Mouse (Mus musculus): ENCODE results near the gene Klrc1. TPM values are rescaled to one million over a fixed set of nuclear protein-coding genes. Genes with fewer than 3 reads are reported as not detected.
"Not testable (repeated sequence)": the region's sequence is repeated elsewhere in the genome, so short reads cannot be mapped to it uniquely, and the experiment has no call there.

Klrc1 gene
- total RNA-seq (2014; rRNA removed) (not detected in 2 replicates), polyA plus RNA-seq (2015; fragmentation: Nextera tagmentation; extraction: Ambion mirVana) (not detected in 2 replicates)

- H3K4me1 ChIP-seq (ENCODE audit: insufficient read depth, low read length), result no peaks in the 10 kb centered on the region
- TF ChIP-seq CTCF (IDR thresholded peaks at IDR 0.05; ENCODE audit: low read depth), result no peak
- no peaks in the 10 kb centered on the region for H3K36me3 ChIP-seq (ENCODE audit: insufficient read depth, low read length)
- no peak for ATAC-seq
- no peak within 1 kb of the TSS for H3K4me3 ChIP-seq (ENCODE audit: low read length)
- no peaks in the 10 kb centered on the region for H3K27me3 ChIP-seq (ENCODE audit: insufficient read depth, low read length)
- no peak within 1 kb of the TSS for H3K4me2 ChIP-seq (ENCODE audit: low read depth, low read length)
- H3K27ac ChIP-seq, result no peak within 1 kb of the TSS
- whole genome bisulfite sequencing, result 82% methylated on average over 3 of the region's 3 CpGs
- H3K9ac ChIP-seq (replicated peaks; ENCODE audit: low read length), result no peak within 1 kb of the TSS
- DNase-seq (ENCODE audit: low spot score), result no peak
- H3K9me3 ChIP-seq (ENCODE audit: low read length), result no peaks in the 10 kb centered on the region
Measured at GRCm38 (mm10) chr6:129678873-129679272, at the start of gene Klrc1. Gene Klrc1, minus strand, starts transcription at chr6:129678973.

DNA sequence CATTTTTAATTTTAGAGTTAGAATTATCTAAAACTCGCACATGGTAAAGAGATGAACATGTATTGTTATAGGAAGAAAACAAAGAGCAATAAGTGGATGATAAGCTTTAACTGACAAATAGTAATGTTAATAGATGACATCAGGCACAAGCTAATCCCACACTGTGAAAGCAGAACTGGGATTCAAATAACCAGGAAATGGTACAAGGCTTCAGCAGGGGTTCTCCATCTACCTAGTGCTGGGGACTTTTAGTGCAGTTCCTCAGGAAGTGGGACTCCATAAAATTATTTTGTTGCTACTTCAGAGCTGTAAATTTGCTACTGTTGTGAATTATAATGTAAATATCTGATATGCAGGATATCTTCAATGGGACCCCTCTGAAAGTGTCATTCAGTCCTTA lies 48.5 kb upstream of the Klrc1 start:
- H3K27me3 ChIP-seq (ENCODE audit: insufficient read depth, low read length), result no peaks in the 10 kb centered on the region
- H3K9me3 ChIP-seq (ENCODE audit: low read length), result no peaks in the 10 kb centered on the region
- H3K27ac ChIP-seq, result no peak overlapping the region
- H3K4me3 ChIP-seq (ENCODE audit: low read length), result no peak overlapping the region
- no peaks in the 10 kb centered on the region for H3K4me1 ChIP-seq (ENCODE audit: insufficient read depth, low read length)
- H3K4me2 ChIP-seq (ENCODE audit: low read depth, low read length), result no peak overlapping the region
- ATAC-seq, result no peak
- no peaks in the 10 kb centered on the region for H3K36me3 ChIP-seq (ENCODE audit: insufficient read depth, low read length)
- WGBS, result 85% methylated on average over 1 of the region's 1 CpGs
- H3K9ac ChIP-seq (replicated peaks; ENCODE audit: low read length), result no peak overlapping the region
- DNase-seq (ENCODE audit: low spot score), result no peak
- no peak for TF ChIP-seq CTCF (IDR thresholded peaks at IDR 0.05; ENCODE audit: low read depth)

DNA sequence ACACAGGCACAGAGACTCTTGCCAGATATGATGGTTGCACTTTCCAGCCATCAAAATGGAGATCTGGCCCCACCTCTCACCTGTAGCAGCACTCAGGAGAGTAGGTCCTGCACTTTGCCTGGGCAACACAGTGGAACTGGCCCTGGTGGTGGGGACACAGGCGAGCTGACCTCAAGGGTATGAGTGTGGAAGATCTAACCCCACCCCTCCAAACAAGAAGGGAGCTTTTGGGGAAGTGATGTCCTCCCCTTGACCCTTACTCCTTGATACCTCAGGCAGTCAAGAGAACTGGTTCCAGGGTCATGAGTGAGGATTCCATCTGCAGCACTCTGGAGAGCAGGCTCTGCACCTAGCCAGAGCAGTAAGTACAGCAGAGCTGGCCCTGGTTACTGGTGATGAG lies 42.6 kb upstream of the Klrc1 start:
- Histone ChIP-seq H3K9ac (replicated peaks; ENCODE audit: low read length) (no peak overlapping the region), H3K4me2 (ENCODE audit: low read depth, low read length) (no peak overlapping the region), H3K27ac (no peak overlapping the region), H3K9me3 (ENCODE audit: low read length) (no peaks in the 10 kb centered on the region), H3K36me3 (ENCODE audit: insufficient read depth, low read length) (no peaks in the 10 kb centered on the region), H3K4me3 (ENCODE audit: low read length) (no peak overlapping the region), H3K4me1 (ENCODE audit: insufficient read depth, low read length) (no peaks in the 10 kb centered on the region), H3K27me3 (ENCODE audit: insufficient read depth, low read length) (no peaks in the 10 kb centered on the region)
- ATAC-seq, result no peak
- 78% methylated on average over 1 of the region's 1 CpGs for WGBS
- TF ChIP-seq CTCF (IDR thresholded peaks at IDR 0.05; ENCODE audit: low read depth), result no peak
- DNase-seq (ENCODE audit: low spot score), result no peak

DNA sequence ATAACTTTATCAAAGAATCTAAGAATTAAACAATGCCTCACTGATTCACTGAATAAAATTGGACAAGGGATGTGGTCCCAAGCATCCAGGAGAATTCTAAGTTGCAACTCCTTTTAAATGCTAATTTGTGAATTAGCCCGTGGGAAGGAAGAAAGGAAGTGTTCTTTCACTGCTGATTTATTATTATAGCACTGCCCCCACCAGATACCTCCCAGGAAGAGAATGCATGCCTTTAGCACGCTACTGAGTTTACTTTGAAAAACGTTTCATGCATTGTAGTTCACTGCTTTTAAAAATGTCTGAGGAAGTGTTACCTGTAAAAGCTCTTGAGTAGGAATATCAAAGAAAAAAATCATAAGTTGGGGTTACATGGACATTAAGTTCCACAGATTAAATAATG lies 41.7 kb upstream of the Klrc1 start:
- no peak overlapping the region for H3K4me3 ChIP-seq (ENCODE audit: low read length)
- ATAC-seq, result no peak
- DNase-seq (ENCODE audit: low spot score), result no peak
- no peak for TF ChIP-seq CTCF (IDR thresholded peaks at IDR 0.05; ENCODE audit: low read depth)
- H3K9ac ChIP-seq (replicated peaks; ENCODE audit: low read length), result no peak overlapping the region
- 7% methylated on average over 3 of the region's 3 CpGs for WGBS
- H3K27ac ChIP-seq, result no peak overlapping the region
- no peaks in the 10 kb centered on the region for H3K36me3 ChIP-seq (ENCODE audit: insufficient read depth, low read length)
- no peaks in the 10 kb centered on the region for H3K4me1 ChIP-seq (ENCODE audit: insufficient read depth, low read length)
- no peaks in the 10 kb centered on the region for H3K27me3 ChIP-seq (ENCODE audit: insufficient read depth, low read length)
- no peaks in the 10 kb centered on the region for H3K9me3 ChIP-seq (ENCODE audit: low read length)
- H3K4me2 ChIP-seq (ENCODE audit: low read depth, low read length), result no peak overlapping the region

DNA sequence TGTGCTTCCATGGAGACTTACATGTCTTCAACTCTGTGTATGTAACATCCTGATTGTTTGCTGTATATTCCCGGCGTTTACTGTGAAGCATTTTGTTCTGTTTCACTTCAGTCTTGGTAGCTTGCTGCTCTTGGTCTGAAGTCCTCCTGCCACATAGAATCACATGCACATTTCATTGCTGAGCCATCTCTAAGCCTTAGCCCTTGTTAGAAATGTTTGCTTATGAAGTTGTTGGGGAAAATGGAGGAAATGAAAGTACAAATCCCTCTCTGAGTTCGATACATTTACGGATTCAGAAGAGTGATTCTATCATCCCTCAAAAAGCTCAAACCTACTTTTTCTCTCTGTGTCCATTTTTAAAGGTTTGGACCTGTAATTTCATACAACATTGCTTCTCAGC lies 38.3 kb upstream of the Klrc1 start, which contains the start of gene Klri1:
Klri1 (minus strand) TSS at position 101 of the 400 bp plus-strand sequence.
- no peak within 1 kb of the TSS for H3K4me2 ChIP-seq (ENCODE audit: low read depth, low read length)
- no peaks in the 10 kb centered on the region for H3K36me3 ChIP-seq (ENCODE audit: insufficient read depth, low read length)
- WGBS, result 89% methylated on average over 4 of the region's 4 CpGs
- H3K4me3 ChIP-seq (ENCODE audit: low read length), result no peak within 1 kb of the TSS
- no peak for TF ChIP-seq CTCF (IDR thresholded peaks at IDR 0.05; ENCODE audit: low read depth)
- H3K9ac ChIP-seq (replicated peaks; ENCODE audit: low read length), result no peak within 1 kb of the TSS
- H3K4me1 ChIP-seq (ENCODE audit: insufficient read depth, low read length), result no peaks in the 10 kb centered on the region
- H3K27me3 ChIP-seq (ENCODE audit: insufficient read depth, low read length), result no peaks in the 10 kb centered on the region
- no peak within 1 kb of the TSS for H3K27ac ChIP-seq
- DNase-seq (ENCODE audit: low spot score) (no peak), ATAC-seq (no peak)
- no peaks in the 10 kb centered on the region for H3K9me3 ChIP-seq (ENCODE audit: low read length)

GRCm38 (mm10) chr6:129713566-129713965 lies 34.8 kb upstream of the Klrc1 start:
- H3K36me3 ChIP-seq (ENCODE audit: insufficient read depth, low read length), result no peaks in the 10 kb centered on the region
- no peak overlapping the region for H3K27ac ChIP-seq
- H3K27me3 ChIP-seq (ENCODE audit: insufficient read depth, low read length), result no peaks in the 10 kb centered on the region
- no peak overlapping the region for H3K9ac ChIP-seq (replicated peaks; ENCODE audit: low read length)
- H3K4me3 ChIP-seq (ENCODE audit: low read length), result no peak overlapping the region
- no peak overlapping the region for H3K4me2 ChIP-seq (ENCODE audit: low read depth, low read length)
- TF ChIP-seq CTCF (IDR thresholded peaks at IDR 0.05; ENCODE audit: low read depth), result no peak
- H3K9me3 ChIP-seq (ENCODE audit: low read length), result no peaks in the 10 kb centered on the region
- H3K4me1 ChIP-seq (ENCODE audit: insufficient read depth, low read length), result no peaks in the 10 kb centered on the region
- ATAC-seq, result no peak
- DNase-seq (ENCODE audit: low spot score), result no peak
- 40% methylated on average over 1 of the region's 1 CpGs for WGBS

GRCm38 (mm10) chr6:129691436-129691835 lies 12.7 kb upstream of the Klrc1 start:
- not testable (repeated sequence) for H3K9ac ChIP-seq (replicated peaks; ENCODE audit: low read length); DNase-seq (ENCODE audit: low spot score); H3K27me3 ChIP-seq (ENCODE audit: insufficient read depth, low read length); H3K4me2 ChIP-seq (ENCODE audit: low read depth, low read length); H3K27ac ChIP-seq; ATAC-seq; H3K36me3 ChIP-seq (ENCODE audit: insufficient read depth, low read length); H3K4me1 ChIP-seq (ENCODE audit: insufficient read depth, low read length); H3K4me3 ChIP-seq (ENCODE audit: low read length); H3K9me3 ChIP-seq (ENCODE audit: low read length)
- WGBS, result 83% methylated on average over 10 of the region's 10 CpGs
